Mouse (Mus musculus) frontal cortex, postnatal 10 days (tissue): ENCODE results near the gene Tmem86a.
"Not testable (repeated sequence)": the region's sequence is repeated elsewhere in the genome, so short reads cannot be mapped to it uniquely, and the experiment has no call there.

Experiments
- DNase-seq, 2 experiments: peaks; one replicate each; pipeline ENCODE4 v3.0.0; 2022; ENCODE audit warnings: low spot score in 2 of 2, mixed read lengths in 1 of 2

Gene Tmem86a

DNA sequence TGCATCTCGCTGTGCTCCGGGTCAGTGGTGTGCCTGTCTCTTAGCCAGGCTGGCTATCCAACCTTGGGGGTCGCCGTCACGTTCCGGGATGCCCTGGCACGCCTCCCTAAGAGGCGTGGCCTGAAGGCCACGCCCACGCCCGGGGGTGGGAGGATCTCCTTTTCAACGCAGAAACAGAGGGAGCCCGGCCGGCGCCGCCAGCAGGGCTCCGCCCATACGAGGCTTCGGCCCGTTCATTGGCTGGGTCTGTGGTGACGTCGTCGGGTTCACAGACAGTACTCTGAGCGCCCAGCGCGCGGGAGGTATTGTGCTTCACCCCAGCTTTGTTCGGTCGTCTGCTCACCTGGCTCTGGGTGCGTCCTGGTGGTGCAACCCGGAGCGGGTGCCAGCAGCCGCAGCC lies at the start of gene Tmem86a:
Tmem86a (plus strand) TSS at position 236 of the 400 bp plus-strand sequence.
- peak; percentile 95 to 96 for DNase-seq

DNA sequence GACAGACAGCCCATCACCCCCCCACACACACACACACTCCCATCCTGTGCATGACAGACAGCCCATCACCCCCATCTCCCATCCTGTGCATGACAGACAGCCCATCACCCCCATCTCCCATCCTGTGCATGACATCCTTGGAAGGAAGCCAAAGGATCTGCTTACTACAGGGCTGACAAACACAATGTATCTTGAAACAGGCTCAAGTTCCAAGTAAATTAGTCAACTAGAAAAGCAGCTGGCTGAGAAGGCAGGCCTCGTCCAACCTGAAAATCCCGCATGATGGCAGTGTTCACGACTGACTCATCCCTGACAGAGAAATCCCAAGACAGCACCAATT lies 49.8 kb upstream of the Tmem86a start:
- no peak for DNase-seq

DNA sequence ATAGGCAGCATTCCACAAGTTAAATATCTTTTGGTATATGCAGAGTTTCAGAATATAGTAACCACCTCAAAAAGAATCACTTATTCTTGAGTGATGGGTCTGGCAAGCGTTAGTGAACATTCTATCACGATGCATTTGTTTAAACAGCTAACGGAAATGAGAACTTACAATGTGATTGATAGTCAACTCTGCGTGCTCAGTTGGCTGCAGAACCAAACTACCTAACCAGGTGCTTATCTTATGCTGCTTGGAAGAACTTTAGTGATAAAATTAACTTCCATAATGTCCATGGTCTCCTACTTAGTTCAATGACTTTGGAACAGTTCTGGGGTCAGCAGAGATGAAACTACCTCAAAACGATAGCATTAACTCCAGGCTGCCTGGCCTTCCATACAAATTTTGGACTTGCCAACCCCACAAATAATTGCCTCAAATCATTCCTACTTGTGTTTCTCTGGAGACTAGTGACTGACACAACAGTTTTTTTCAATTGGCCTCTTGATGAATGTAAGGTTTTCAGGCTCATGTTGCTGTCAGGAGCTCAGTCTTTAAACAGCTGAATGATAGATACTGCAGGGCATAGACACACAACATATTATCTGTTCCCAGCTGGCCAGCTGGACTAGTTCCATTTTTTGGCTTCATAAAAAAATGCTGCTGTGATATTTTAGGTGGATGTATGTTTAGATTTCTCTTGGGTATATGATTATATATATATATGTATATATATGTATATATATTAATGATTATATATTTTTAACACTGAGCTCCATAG lies 49.1 kb upstream of the Tmem86a start:
- DNase-seq = no peak

DNA sequence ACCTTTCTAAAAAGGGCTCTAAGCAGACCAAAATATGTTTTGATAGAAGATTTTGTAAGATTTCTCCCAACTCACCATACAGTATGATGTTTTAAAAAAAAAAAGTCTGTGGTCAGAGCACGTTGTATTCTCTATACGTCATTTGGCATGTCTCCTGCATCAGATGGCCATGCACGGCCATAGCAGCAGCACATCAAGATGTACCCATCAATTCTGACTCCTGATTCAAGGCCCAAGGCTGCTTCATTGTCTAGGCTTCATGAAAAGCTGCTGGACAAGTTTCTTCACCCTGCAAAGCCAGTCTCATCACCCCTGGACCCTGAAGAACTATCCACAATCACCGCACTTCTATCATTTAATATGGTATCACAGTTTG lies 48.5 kb upstream of the Tmem86a start:
- DNase-seq = no peak

DNA sequence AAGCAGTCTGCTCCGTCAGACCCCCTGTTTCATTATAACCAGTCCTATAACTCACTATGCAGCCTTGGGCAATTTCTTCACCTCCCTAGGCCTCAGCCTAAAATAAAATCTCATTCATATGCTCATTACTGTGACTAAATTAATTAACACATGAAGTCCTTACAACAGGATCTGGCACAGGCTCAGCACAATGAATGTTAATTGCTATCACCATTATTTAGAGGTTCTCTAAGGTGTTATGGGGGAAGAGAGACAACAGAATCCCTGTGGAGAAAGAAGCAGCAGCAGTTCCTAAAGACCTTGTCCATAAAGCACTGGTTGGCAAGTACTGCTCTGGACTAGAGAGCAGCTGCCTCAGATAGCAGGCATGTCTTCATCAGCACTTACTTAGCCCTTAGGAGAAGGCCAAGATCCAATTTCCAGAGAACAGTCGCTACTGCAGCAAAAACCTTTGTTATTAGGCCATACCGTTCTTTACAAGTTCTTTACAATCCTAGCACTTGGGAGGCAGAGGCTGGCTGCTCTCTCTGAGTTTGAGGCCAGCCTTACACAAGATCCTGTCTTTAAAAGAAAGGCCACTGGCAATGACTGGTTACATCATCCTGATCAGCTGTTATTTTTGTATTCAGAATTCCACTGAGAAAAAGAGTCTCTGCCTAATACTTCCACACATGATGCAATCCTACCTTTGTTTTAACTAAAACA lies 46.8 kb upstream of the Tmem86a start:
- no peak for DNase-seq

DNA sequence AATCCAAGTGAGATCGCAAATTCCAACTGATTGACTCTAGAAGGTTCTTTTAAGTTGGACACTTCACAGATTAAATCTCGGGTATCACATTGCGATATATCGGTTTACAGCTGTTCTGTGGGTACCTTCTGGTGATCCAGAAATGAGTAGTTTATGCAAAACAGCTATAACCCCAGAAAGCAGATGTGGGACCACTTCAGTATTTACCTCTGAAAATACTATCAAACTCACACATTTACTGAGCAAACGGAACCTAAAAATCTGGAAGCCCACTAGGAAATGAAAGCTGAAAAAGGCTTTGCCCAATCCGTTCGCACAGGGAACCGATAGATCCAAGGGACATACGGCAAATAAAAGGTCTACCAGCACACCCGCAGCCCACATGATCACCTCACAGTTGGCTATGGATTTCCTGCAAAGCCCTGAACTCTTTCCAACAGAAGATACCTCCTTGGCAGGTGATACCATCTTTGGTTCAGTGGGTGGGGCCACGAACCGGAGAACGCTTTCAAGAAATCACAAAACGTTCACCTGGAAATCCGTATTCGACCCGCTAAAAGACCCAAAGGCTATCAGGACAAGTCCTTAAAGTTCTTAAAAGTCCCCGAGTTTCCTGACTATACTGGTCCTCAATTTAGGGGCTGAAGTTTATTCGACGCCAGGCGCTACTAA lies 43.2 kb upstream of the Tmem86a start:
- DNase-seq = no peak

DNA sequence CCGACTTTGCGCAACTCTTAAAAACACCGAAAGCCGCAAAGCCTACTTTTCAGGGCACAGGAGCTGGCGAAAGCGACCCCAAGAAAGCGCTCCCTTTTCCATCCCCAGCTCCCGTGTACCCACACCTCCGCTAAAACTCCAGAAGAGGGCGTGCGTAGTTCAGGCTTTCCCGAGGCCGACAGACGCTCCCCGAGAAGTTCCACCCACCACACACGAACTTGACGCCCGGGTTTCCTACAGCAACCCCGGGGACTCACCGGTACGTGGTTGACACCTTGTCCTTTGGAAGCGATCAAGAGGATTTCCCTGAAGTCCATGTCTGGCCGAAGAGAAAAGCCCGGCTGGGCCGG lies 42.6 kb upstream of the Tmem86a start:
- DNase-seq = no peak

DNA sequence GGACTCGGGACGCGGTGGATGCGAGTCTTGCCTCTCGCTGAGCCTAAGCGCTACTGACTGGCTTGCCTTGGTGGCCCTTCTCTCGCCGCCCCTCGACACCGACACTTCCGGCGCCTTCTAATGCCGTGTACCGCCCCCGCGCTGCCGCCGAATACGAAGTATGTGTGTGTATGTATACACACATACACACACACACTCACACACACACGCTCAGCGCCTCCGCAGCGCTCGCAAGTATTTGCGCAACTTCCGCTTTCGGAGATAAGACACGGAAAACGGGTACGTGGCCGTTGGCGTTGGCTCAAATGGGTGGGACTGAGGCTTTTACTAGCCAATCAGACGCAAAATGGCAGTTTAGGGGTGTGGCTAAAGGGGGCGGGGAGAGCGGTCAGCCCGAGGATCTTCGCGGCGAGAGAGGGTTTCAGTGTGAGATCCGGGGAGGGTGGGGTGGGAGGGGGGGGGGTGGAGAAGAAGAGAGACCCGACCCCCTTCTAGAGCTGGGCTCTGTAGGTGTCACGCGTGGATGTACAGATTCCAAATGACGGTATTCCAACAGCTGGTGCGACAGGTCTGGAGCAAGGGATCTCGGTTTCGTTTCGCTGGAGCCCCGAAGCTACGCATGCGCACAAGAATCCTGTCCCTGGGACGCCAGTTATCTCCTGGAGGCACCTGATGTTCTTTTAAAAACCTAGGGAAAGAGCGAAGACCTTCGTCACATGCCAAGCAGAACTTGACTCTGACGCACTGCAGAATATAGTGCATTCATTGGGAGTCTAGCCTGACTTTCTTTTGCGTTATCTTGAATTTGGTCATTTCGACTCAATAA lies 42.0 kb upstream of the Tmem86a start, which contains the start of gene Spty2d1:
Spty2d1 (minus strand) TSS at position 244 of the 826 bp plus-strand sequence.
- peak; percentile 99 for DNase-seq

DNA sequence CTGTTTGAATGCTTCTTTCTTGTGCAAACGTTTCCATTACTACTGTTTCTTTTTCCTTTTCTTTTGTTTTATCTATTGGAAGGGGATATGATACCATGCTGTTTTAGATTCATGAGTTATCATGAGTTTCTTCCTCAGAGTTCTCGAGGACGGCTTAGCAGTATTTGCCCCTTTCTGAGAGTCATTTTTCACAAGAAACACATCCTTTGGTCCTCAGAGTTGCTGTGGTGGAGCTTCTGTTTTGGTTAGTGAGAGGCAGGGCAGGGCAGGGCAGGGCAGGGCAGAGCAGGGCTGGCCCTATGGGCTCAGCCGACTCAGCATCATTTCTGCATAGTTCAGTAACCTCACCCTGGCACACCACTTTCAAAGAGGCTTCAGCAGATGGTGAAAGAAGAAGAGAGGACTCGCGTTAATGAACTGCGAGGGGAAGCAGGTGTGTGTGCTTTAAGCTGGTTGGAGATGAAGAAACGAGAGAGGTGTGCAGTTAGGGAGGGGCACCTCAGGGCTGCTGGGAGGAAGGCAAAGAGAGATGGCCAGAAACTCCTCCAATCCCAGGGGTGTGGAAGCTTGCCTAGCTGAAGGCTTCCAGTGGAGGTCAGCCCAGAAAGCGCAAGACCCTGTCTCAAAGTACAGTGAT lies 37.2 kb upstream of the Tmem86a start:
- no peak for DNase-seq

DNA sequence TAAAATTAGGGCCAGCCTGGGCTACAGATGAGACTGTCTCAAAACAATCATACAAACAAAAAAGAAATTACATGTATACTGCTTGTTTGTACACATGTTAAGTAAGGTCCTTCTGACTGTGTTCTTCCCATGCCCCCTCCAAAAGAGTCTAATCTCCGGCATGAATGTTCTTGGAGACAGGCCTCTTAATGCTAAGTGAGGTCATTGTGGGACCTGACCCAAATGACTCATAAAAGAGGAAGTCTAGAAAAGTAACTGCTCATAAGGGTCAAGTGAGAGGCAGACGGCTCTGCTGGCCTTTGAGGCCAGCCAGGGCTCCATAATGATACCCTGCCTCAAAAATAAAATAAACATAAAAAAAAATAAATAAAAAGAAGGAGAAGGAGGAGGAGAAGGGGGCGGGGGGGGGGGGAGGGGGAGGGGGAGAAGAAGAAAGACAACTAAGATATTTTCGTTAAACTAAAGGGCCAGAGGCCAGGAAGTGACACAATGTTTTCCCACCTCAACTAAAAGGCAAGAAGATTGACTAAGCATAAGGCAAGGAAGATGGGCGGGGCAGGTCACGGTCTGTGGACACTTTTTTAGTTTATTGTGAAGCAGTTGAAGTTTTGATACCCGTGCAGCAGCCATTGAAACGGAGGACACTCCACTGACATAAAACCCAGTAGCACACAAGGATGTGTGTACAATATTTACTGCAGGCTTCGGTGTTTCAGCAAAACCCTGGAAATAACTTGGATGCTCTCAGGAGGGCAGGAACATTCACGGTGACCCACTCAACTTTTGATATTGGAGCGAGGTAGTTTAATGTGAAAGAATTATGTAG lies 35.6 kb upstream of the Tmem86a start:
- DNase-seq = no peak

DNA sequence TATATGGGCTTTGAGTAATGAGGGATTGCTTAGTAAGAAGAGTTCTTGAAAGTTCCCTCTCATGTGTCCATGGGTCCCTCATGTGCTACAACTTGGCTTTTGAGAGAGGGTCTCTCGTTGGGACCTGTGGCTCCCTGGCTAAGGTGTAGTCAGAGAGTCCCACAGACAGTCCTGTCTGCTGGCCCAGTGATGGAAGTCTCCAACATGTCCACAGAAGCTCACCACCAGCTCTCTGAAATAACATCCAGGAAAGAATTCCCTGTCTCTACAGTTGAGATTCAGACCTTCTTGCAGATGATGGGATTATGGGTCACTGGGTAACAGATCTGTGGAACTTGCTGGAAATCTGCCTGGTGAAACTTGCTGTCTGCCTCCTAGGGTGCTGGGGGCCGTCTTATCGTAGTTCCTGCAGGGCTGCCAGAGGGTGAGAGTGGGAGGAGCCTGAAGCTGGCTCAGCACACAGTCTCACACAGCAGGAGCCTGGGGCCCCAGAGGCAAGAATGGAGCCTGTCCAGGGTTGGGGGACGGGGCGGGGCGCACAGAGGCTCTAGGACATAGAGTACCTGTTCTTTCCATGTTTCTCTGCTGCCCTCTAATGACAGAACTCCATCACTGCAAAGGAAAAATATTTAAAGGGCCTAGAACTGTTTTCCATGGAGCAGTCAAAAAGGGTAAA lies 34.9 kb upstream of the Tmem86a start:
- DNase-seq = peak; percentile 69 to 75

DNA sequence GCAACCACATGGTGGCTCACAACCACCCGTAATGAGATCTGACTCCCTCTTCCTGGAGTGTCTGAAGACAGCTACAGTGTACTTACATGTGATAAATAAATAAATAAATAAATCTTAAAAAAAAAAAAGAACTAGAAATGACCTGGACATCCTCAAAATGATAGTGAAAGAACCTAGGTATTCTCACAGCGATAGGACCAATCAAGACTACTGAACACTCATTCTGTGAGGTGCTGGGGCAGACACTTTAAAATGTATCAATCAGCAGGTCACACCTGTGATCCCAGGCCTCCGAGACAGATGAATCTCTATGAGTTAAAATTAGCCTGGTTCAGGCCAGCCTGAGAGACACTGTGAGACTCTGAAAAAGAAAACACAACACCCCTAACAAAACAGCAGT lies 33.8 kb upstream of the Tmem86a start:
- no peak for DNase-seq

DNA sequence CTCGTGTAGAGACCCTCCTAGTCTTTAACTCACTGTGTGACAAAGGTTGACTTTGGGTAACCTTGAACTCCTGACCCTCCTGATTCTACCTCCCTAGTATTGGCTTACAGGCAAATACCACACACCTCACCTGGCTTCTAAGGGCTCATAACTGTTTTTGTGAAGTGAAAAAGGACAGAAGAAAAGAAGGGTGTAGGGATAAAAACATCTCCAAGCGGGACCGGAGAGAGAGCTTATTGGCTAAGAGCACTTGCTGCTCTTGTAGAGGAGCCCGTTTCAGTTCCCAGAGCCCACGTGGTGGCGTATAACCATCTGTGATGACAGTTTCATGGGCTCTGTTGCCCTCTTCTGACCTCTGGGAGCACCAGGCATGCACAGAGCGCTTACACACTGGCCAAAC lies 33.3 kb upstream of the Tmem86a start:
- no peak for DNase-seq

DNA sequence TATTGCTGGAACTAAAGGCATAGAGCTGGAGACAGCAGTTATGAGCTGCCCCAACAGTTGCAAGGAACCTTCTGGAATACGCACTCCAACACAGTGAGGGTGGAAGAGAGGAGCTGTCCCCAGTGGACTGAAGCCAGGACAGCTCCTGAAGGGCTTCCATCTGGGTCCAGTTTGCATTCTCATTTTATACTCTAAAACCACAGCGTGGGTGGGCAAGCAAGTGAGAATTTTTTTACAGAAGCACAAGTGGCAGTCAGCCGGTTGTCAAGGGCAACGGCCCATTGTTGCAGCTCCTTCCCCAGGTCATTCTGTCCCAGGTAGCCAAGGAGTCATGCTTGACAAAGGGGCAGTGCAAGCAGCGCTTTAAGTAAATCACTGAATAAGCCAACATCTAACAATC lies 30.8 kb upstream of the Tmem86a start:
- DNase-seq = peak in 1 of 2 experiments; percentile 40

DNA sequence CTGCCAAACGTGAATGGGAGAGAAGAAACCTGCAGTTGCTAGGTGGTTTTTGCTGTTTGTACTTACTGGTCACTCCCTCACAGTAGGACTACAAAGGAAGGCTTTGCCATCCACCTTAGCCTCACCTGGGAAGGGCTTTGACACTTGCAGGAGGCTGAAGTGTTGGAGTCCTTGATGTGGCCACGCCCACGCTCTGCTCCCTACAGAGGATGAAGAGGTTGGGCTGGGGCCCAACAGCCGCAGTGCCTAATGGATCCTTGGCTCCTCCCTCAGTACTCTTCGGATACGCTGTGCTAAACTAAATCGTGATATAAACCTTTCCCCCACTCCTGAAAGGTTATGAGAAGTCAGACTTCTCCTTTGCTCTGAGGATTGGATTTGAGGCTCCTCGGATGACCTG lies 29.4 kb upstream of the Tmem86a start:
- no peak for DNase-seq

DNA sequence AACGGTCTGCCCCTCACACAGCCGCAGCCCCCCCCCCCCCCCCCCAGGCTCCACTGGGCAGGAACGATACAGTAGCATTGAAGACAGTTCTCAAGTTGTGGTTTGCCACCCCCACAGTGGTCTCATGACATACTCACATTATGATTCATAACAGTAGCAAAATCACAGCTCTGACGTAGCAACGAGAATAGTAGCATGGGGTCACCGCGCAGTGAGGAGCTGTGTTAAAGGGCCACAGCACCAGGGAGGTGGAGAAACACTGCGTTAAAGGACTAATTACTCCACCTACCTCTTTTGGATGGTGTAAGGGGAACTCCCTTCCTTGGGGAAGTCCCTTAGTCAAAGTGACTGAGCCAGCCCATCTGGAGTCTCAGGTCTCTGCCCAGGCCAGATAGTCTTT lies 27.9 kb upstream of the Tmem86a start:
- DNase-seq = no peak

DNA sequence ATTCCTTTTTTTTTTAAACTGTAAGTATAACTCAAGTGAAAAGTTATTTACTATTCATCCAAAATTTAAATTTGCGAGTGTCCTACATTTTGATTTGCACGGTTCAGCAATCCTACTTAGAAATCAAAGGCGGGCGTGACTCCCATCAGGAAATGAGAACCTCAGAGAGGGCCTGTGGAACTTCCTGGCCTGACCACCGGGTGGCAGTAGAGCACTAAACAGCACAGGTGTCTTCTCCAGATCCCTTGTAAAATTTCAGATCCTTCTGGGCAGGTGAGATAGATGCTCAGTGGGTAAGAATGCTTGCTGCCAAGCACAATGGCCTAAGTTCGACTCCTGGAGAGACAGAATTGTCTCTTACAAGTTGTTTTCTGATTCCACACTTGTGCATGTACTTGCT lies 26.9 kb upstream of the Tmem86a start:
- peak; percentile 57 to 82 for DNase-seq

DNA sequence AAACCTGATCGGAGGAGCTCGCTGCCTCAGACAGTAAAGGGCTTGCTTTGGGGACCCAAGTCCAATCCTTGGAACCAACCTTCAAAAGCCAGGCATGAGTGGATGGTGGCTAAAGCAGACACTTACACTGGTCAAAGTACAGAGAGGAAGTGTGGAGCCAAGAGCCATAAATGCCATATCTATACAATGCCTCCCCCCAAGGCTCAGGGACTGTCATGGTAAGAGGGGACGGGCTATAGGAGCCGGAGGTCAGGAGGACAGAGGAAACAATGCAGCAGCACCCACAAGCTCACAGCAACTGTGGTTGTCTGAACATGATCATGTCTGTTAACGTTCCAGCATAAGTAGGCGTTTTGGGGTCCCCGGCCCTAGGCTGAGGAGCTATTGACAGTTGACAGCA lies 25.9 kb upstream of the Tmem86a start:
- no peak for DNase-seq

DNA sequence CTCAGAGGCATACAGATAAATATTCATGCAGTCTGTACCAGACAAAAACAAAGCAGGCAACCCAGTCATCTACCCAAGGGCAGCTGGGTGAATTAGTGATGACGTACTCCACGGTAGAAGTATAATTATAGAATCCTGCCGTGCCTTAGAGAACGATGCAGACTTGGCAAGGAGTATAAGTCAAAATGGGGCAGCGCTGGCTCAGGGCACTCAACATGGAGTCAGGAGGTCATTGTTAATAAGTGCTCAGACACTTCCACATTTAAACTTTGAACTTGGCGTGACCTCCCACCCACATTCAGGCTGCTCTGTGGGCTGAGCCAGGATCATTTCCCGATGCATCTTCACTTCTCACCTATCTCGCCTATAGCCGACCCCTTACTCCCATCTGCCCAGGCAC lies 25.0 kb upstream of the Tmem86a start:
- DNase-seq = no peak

DNA sequence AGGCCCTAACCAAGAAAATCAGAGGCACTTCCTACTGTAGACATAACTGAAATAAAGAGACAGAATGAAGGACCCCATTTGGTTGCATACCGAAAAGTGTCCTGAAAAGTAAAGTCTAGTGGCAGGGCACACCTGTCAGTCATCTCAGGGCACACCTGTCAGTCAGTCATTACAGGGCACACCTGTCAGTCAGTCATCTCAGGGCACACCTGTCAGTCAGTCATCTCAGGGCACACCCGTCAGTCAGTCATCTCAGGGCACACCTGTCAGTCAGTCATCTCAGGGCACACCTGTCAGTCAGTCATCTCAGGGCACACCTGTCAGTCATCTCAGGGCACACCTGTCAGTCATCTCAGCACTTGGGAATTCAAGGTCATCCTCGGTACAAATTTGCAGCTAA lies 23.5 kb upstream of the Tmem86a start:
- DNase-seq = not testable (repeated sequence)
